Mouse (Mus musculus): ENCODE data around the gene Ptprg.

GRCm38 (mm10) chr14:11683386-11684081 is 130.2 kb downstream of the Ptprg start:
- TF ChIP-seq CTCF (IDR thresholded peaks at IDR 0.05; ENCODE audit: borderline replicate concordance, extremely low read depth, insufficient read depth, insufficient read length) (no peak), POLR2A (IDR thresholded peaks at IDR 0.05; ENCODE audit: borderline replicate concordance, extremely low read depth, insufficient read depth, insufficient read length, poor library complexity, severe bottlenecking) (no peak)
